Mouse (Mus musculus) fibroblast of lung, adult 2 months (primary cell): ENCODE results near the gene 2700097O09Rik.
"Not testable (repeated sequence)": the region's sequence is repeated elsewhere in the genome, so short reads cannot be mapped to it uniquely, and the experiment has no call there.

Experiments used
- DNase-seq: peaks from one replicate; pipeline ENCODE4 v3.0.0-alpha.2; 2011; ENCODE audit warnings: low read depth

Gene 2700097O09Rik

DNA sequence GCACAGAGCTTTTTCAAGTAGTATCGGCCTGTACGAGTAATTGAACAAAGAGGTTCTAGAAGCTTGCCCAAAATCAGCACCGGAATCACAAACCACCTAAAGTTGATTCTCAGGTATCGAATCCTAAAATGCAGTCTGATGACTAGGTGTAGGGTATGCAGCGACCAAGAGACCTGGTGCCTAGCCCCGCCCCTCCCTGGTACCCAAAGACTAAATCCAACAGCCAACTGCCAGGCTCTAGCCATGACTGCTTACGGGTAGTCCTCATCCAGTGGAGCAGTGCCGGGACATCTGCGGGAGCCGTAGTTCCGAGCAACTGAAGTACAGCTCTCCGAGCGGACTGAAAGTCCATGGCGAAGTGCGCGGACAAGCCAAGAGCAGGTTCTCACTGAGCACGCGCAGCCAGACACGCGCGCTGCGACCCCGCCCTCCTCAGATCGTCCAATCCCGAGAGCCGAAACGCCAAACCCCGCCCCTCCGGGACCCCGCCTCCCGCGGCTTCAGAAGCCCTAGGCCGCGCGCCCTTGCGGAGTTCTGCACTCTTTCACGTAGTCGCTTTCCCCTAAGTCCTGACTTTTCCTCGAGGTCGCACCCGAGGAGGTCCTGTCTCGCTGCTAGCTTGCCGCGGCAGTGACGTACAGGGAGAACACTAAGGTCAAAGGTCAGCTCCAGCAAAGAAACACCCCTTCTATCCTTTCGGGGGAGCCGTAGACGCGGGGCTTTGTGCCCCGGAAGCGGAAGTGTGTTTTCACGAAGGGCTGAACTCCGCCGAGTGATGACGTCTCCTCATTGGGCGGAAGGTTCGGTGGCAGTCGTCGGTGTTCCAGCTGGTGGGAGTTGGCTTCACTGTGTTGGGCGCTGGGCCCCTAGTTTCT is at the start of gene 2700097O09Rik, which contains the start of gene Srp54a:
2700097O09Rik (minus strand) TSS at position 385 of the 875 bp plus-strand sequence.
Srp54a (plus strand) TSS at position 537 of the 875 bp plus-strand sequence.
- DNase-seq, result peak; percentile 86

DNA sequence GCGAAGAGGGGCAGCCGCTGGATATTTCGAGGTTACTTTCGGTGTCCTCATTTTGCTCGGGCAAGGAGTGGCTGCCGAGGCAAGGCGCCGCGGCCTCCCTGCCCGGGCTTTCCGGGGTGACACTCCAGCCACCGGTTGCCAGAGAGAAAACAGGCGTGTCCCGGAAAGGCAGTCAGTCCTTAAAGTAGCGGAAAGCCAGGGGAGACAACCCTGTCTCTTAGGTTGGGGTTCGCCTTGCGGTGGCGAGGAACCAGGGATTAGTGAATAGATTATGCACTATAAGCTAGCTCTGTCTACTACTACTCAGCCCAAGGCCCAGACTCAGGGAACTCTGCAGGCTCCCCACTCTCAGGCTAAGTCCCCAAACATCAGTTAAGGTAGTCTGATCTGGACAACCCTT is 44.8 kb upstream of the 2700097O09Rik start:
- not testable (repeated sequence) for DNase-seq

- not testable (repeated sequence) for DNase-seq
Measured at GRCm38 (mm10) chr12:55124242-55124641, 44.3 kb upstream of the 2700097O09Rik start, which contains the start of gene Fam177a. Gene Fam177a, plus strand, starts transcription at chr12:55124469.

- DNase-seq, result not testable (repeated sequence)
Measured at GRCm38 (mm10) chr12:55112616-55113015, 32.7 kb upstream of the 2700097O09Rik start.

- not testable (repeated sequence) for DNase-seq
Measured at GRCm38 (mm10) chr12:55092127-55092526, 12.2 kb upstream of the 2700097O09Rik start.

DNA sequence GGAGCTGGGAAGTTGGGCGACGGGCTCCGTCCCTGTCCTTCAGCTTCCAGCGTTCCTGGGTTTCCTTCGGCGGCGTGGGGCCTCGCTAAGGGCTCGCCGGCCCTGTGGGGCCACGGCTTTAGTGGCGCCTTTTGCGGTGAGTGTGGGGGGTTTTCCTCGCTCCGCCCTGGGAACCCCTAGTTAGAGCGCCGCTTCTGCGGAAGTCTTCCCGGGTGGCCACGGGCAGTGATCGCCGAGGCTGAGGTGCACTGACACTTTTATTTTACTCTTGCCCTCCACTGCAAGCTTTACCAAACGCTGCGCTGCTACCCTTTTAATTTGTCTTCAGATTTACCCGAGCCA is 662 bp upstream of the 2700097O09Rik start:
- not testable (repeated sequence) for DNase-seq

DNA sequence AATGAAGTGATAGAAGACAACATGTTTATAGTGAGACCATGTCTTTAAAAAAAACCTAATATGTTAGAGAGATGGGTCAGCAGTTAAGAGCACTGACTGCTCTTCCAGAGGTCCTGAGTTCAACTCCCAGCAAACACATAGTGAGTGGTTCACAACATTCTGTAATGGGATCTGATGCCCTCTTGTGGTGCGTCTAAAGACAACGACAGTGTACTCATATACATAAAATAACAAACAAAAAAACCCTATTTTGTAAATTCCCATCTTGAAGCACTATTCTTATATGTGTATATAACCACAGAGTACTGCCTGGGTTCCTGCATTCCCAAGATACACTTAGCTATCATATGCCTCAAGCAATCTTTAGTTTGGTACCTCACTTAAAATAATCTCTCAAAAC is 1.2 kb downstream of the 2700097O09Rik start:
- DNase-seq, result not testable (repeated sequence)

DNA sequence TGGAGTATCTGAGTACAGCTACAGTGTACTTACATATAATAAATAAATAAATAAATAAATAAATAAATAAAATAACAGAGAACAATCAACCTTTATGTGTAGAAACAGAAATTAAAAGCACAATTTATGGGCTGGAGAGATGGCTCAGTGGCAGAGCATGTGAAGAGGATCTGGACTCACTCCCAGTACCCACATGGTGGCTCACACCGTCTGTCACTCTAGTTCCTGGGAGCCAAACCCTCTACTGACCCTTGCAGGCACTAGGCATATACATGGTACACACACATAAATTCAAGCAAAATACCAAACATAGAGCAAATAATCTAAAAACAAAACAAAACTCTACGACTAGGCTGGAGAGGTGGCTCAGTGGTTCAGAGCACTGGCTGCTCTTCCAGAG is 4.6 kb downstream of the 2700097O09Rik start:
- no peak for DNase-seq

GRCm38 (mm10) chr12:55073686-55074085 is 6.2 kb downstream of the 2700097O09Rik start:
- DNase-seq, result no peak

- DNase-seq, result no peak
Measured at GRCm38 (mm10) chr12:55072495-55072894, 7.4 kb downstream of the 2700097O09Rik start.

GRCm38 (mm10) chr12:55062141-55062540 is 17.8 kb downstream of the 2700097O09Rik start:
- DNase-seq, result no peak

DNA sequence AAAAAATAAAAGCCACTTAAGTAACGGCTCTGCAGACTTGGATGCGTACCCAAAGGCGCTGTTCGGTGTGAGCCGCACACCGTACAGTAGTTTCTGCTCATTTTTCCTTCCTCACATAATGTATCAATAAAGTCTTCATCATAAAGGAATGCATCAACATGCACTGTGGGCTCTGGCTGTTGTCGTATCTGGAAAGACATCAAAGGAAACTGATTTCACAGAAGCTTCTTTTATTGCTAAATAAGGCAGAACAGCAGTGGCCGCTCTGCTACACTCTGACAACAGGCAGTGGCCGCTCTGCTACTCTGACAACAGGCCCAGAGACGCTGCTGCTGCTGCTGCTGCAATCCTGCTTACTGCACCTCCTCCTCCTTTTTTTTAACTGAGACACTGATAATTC is 18.9 kb downstream of the 2700097O09Rik start:
- peak; percentile 8 for DNase-seq

DNA sequence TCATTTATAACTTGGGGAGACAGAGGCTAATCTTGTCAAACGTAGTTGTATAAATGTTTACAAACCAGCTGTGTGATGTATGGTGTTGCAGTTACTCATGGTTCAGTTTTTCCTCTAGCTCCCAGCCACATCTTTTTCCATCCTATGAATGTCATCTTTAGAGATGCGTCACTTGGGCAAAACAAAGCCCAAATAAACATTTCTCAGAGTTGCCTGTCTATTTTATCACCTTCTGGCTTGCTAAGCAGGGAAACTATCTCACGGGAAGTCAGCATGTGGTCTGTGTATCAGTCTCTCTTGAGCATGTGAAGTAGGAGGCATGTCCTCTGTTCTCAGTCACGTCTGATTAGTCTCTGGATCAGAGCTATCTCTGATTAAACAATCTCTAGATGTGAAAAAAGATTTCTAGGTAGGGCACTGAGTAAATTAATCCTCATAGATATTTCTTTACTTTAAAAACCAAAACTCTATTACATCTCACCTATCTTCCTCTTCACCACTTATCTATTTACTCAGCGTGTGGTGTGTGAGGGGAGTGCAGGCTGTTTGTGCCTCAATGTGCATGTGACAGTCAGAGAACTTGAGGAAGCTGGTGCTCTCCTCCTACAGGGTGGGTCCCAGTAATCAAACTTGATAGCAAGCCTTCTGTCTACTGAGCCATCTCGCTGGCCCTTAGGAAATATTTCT is 19.6 kb downstream of the 2700097O09Rik start:
- DNase-seq, result no peak

- DNase-seq, result no peak
Measured at GRCm38 (mm10) chr12:55059812-55060211, 20.1 kb downstream of the 2700097O09Rik start.

DNA sequence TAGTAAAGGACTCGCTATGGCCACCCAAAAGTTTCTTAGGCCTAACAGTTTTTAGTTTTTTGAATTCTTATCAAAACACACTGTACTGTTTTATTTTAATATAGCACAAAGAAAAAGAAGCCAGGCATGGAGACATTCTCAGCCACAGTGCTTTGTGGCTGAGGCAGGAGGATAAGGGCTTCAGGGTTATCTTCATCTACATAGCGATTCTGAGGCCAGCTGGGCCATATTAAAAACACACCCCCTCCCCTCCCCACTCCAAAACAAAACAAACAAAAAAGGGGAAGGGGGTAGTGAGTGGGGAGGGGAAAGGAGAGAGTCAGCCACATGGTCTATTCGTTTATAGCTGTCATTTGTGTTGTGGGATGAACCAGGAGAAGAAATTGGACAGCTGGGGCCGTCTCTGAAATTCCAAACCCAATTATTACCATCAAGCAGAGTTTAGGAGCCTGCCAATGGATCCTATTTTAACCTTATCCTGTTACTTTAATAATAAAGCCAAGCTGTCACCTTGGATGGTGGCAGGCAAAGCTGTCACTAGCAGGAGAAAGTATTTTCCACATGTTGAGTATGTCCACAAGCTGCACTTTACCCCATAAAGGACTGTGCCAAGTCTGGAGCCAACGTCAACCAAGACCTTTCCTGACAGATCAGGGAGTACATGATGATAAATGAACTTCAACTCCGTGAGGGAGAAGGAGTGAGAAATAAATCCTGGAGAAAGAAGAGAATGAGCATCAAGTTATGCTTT is 20.9 kb downstream of the 2700097O09Rik start:
- DNase-seq, result no peak

DNA sequence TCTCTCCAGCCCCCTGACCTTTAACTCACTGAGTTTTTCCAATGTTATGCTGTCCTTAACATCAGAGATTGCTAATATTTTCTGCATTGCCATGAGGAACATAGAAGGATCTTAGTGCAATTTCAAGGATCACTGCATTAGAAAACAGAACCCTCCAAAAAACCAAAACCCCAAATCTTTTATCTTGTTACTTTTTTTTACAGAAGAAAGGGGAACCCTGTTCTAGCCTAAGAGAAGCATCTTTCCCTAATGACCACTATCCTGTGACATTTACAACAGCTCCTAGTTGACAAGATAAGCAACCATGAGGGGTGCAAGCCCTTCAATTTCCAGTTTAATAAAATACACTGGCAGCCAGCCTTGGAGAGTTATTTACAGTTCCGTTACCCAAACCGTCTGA is 23.2 kb downstream of the 2700097O09Rik start:
- DNase-seq, result no peak

GRCm38 (mm10) chr12:55054551-55055241 is 25.2 kb downstream of the 2700097O09Rik start:
- DNase-seq, result no peak

DNA sequence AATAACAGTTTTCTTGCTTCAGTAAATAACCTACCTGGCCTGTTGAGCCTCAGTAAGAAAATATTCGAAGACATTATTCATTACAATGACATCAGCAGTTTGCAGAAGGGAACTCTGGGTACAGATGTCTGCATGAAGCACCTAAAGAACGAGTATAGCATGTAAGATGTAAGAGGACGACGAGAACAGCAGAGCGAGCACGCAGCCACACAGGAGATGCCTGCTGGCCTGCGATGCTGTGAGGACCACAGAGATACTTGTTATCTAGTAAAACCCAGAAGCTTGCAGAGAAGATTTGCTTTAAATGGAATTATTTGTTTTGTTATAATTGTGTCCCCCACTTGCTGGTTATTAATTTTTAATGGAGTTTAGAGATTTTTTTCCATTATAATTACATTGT is 26.6 kb downstream of the 2700097O09Rik start:
- DNase-seq, result no peak

- DNase-seq, result no peak
Measured at GRCm38 (mm10) chr12:55051210-55052173, 28.4 kb downstream of the 2700097O09Rik start.

DNA sequence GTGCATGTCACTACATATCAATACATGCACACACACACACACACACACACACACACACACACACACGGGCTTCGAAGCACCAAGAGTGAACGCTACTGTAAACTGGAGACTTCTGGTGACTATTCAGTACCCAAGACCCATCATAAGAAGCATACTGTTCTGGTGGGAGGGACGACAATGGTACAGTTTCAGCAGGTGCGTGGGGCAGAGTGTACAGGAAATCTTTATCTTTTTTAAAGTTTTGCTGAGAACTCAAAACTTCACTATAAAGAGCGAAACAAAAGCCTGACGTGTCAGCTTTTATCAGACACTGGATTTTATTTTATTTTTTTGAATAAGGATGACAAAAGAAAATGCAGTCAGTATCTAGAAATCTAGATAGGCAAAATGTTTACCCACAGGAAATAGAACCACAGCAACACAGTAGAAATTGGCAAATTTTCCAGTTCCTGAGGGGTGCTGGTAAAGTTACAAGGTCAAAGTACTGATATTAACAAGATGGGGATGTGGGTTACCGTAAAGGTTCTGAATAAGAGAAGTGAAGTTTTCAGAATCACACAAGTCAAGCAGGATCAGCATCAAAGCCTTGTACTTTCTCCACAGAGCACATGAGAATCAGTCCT is 30.1 kb downstream of the 2700097O09Rik start:
- no peak for DNase-seq
